Mouse (Mus musculus): Measurements from ENCODE around the gene Gtf3a. TPM values are rescaled to one million over a fixed set of nuclear protein-coding genes. Genes with fewer than 3 reads are reported as not detected.
A peak's percentile ranks its signal among the peaks of the same experiment; 100 is the strongest.
"Not testable (repeated sequence)": the region's sequence is repeated elsewhere in the genome, so short reads cannot be mapped to it uniquely, and the experiment has no call there.

The Gtf3a gene
- total RNA-seq, 1 experiment from 2014 or later = 36.1 TPM

- DNase-seq = no peak
Measured at GRCm38 (mm10) chr5:146937541-146938503, 10.6 kb upstream of the Gtf3a start.

DNA sequence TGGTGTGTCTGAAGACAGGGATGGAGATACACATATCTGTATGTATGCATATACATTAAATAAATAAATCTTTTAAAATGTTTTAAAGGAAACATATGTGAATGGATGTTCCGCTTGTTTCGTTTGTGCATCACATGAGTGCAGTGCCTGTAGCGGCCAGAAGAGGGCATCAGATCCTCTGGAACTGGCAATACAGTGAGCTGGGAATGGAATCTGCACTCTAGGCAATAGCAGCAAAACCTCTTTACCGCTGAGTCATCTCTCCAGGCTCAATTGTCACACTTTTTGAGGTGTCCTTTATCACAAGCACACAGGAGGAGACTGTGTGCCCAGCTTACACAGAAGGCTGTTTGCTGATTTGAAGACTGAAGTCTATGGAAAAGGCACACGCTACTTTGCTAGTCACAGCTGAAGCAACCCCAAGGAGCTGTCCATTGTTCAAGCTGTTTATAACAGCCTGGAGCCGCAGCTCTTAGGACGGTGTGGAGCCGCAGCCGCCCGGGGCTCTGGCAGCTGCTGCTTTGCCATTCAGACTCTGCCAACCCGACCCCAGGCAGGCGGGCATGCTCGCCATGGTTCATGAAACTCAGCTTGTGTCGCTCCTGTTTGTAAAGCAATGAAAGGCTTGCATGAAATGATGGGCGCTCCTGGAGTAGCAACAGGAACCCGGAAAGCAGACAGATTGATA is 9.2 kb upstream of the Gtf3a start:
- no peak for DNase-seq

GRCm38 (mm10) chr5:146940219-146940618 is 8.2 kb upstream of the Gtf3a start:
- no peak for DNase-seq

DNA sequence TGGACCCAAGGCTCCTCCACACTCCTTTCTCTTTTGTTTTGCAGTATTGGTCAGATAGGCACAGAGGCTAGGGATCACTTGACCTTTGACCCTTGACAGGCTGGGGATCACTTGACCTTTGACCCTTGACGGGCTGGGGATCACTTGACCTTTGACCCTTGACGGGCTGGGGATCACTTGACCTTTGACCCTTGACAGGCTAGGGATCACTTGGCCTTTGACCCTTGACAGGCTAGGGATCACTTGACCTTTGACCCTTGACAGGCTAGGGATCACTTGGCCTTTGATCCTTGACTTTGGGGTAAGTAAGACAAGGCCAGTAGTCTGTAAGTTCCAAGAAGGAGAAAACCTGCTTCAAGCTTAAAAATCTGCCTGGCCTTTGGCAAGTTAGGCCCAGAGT is 6.5 kb upstream of the Gtf3a start:
- not testable (repeated sequence) for DNase-seq

GRCm38 (mm10) chr5:146942965-146943364 is 5.5 kb upstream of the Gtf3a start:
- no peak for DNase-seq

DNA sequence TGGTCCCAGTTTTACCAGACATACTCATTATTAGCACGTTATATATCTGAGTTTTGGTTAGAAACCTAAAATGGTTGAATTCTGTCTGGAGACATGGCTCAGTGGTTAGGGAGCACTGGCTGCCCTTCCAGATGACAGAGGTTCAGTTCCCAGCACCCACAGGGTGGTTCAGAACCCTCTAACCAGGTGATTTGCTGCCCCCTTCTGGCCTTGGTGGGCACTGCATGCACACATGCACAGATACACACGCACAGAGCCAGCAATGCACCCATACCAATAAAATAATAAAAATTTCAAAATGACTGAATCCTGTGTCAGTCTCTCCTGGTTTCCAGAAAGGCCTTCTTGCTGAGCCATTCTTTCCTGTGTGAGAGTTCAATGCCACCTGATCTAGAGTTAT is 3.9 kb upstream of the Gtf3a start:
- no peak for DNase-seq

DNA sequence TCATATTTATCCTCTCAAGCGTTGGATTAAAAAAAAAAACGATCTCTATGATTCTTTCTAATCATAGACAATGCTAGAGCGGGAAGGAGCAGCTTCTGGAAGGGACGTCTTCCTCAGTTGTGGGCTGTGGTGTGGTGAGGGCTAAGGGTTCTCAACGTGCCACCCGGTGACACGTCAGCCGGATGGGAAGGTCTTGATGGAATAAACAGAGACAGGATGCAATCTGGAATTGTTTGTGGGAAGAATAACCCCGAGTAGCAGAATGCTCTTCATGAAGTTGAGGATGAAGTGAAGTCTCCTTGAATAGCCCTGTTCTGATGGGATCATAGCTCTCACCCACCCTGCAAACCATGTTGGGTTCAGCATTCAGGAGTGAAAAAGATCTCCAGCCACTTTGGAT is 1.8 kb upstream of the Gtf3a start:
- no peak for DNase-seq

DNA sequence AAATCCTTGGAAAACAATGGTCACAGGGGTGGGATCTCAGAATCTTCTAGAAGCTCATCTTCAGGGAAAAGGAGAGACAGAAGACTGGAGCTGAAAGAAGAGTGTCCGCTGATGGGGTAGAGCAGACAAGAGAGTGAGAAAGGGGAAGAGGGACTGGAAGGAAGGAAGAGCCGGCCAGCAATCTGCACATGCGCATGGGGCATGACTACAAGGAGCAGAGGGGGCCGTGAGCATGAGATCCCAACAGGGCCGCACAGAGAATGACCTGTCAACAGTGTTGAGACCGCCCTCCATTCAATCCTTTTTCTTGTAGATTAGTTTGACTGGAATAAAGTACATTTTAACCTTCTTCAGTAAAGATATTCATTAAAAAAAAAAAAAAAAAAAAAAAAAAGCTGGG is 960 bp upstream of the Gtf3a start:
- DNase-seq = no peak

- no peak for DNase-seq
Measured at GRCm38 (mm10) chr5:146948041-146948507, 383 bp upstream of the Gtf3a start.

DNA sequence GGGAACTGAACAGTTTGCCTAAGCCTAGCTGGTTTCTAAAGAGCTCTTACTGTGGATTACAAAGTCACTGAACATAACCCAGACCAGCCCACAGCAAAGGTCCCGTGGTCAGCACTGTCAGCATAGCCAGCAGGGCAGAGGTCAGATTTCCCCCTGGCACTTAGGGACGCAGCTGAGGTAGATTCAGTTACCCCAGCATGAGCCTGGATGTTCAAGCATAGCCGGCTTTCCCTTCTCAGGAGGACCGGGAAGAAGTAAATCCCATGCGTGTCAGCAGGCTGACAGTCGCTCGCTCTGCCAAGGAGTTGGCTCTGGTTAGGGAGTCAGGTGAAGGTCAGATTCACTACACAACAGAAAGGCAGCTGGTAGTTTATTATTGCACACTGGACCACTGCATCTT is 6.1 kb downstream of the Gtf3a start:
- no peak for DNase-seq

DNA sequence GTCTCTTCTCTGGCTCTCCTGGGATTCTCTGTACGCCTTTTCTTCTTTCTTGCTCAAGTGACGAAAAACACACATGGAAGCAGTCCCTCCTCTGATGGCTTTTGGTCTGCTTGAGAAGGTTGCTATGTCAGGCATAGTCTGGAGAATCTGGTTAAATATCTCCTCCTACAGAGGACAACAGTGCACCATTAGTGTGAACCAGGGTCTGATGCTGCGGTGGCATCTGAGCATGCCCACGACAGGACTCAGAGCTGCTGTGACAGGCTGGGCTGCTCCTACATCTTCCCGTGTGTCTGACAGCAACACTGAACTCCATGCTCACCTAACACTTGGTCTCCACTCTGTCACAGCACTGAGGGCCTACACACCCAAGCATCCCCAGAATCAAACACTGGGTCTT is 7.2 kb downstream of the Gtf3a start:
- no peak for DNase-seq

DNA sequence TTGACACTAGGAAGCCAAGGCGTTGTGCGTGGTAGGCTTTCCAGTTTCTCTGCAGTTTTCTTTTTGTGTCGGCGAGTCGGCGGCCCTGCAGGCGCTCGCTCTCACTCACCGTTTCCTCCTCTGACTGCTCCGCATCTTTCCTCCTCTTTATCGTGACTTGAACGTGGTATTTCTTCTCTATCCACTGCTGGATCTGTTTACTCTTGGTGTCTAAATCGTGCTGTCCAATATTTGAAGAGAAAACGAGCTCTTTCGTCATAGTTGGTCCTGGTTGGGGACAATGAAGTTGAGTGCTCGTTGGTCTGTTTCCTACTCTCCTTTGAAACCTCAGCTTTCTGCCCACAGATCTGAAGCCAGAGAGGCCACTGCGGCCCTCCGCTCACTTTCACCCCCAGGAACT is 8.2 kb downstream of the Gtf3a start:
- DNase-seq = no peak

DNA sequence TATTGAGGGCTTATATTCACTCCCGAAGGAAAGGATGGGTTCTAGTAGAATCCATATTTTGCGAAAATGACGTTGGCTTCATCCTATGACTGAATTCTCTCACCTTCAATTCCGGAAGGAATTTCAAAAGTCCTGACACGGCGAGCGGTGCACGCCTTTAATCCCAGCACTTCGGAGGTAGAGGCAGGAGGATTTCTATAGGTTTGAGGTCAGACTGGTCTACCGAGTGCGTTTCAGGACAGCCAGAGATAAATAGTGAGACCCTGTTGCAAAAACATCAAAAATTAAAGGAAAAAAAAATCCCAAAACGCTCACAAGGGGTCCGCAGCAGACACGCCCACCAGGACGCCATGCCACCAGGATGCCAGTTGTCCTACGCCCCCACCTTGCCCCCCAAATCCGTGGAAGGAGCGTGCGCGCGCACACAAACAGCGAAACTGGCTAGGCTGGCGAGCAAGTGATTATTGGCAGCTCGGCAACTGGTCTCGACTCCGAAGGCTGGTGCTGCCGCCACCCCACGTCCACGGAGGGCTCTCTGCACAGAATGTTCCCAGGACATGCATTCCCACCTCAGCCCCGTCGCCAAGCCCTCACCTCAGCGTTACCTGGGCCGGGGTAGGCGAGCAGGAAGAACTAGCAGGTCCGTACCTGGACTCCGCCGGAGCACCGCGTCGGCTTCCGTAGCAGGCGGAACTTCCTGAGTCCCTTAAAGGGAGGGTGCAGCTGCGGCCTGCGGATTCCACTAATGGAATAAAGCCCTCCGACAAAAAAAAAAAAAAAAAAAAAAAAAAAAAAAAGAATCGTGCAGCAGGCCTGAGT is 14.9 kb downstream of the Gtf3a start, which contains the start of gene Mtif3:
Gene Mtif3 (minus strand): TSS at position 683 of the 819 bp plus-strand sequence.
- peak; percentile 81 for DNase-seq

DNA sequence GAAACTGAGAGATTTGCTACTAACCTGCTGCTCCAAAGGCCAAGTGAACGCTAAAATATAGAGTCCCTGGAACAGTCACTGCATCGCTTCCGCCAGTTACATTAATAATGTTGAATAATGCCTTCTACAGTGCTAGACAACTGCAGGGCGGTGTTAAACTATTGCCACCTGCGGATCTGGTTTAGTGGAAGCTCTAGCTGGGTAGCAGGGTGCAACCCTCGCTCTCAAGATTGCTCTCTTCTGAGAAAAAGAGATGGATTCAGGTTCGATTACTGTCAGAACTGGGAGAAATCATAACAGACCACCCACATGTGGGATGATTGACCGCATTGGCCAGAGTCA is 15.5 kb downstream of the Gtf3a start:
- no peak for DNase-seq

- no peak for DNase-seq
Measured at GRCm38 (mm10) chr5:146968695-146969393, 20.4 kb downstream of the Gtf3a start.

GRCm38 (mm10) chr5:146971776-146972561 is 23.5 kb downstream of the Gtf3a start:
- no peak for DNase-seq

GRCm38 (mm10) chr5:146973353-146973752 is 24.9 kb downstream of the Gtf3a start:
- no peak for DNase-seq

DNA sequence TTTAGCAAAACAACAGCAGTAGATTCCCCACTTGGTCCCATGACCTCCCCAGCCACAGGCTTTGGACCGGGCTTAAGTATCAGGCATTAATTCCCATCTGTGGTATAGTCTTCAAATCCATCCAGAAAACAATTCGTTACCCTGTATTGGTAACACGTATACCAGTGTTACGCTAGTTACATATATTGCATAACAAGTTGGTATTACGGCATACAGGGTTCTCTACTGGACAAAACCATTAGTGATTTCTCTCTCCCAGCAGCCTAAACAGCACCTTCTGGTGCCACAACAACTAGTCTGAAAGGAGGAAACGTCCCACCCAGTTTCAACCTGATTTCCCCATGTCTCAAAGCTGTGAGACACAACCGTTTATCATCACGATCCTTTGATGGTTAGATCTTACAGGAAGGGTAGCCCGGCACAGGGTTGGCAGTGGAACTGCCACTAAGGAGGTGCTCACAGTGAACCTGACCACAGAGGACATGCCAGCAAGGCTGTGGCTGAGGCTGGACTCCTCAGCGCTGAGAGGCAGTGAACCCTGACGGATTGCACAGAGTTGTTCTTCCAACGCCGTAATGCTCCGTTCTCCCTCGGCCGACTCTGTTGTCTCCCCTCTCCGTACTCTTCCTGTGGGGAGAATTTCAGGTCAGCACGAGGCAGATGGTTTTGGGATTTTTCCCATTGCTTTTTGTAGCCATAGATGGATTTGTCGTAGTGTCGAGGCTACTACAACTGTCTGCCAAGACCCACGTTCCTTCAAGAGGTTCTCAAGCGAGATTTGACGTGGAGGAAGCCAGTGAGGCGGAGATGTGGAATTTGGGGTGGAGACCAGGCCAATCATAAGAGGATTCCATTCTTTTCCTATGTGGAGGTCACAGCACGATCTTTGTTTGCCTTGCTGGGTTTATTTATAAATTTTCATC is 25.7 kb downstream of the Gtf3a start:
- DNase-seq = no peak

- no peak for DNase-seq
Measured at GRCm38 (mm10) chr5:146974781-146975123, 26.3 kb downstream of the Gtf3a start.

DNA sequence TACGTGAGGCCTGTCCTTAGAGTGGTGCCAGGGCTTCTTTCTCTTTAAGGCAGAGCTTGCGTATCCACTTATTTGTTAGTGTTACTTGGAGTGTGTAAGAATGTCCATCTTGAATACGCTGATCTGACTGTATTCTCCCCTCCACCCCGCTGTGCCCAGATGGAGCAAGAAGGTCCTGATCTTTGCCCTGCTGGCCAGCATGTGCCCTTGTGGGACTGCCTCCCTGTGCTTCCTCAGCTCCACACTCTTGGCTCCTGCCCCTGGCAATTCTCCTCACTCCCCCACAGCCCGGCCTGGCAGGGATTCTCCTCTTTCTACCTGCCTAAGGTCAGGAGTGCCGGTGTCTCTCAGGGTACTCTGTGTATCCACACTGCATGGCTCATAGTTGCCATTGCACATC is 32.9 kb downstream of the Gtf3a start:
- DNase-seq = no peak
